Mouse (Mus musculus) forebrain, embryonic 14.5 days (tissue): Measurements from ENCODE around the gene Nol11. TPM values are rescaled to one million over a fixed set of nuclear protein-coding genes. Genes with fewer than 3 reads are reported as not detected.

Experiments
- ATAC-seq: fragments of 200-750 bp; cut with Nextera tagmentation; 2 replicates; pipeline ENCODE4 v1.8.0; 2017; ENCODE audit warnings: mild to moderate bottlenecking, moderate library complexity
- DNase-seq: peaks from one replicate; pipeline ENCODE4 v3.0.0-alpha.2; 2015; ENCODE audit warnings: low spot score
- H3K27ac ChIP-seq: fragments of 300-500 bp; sonication (generic); 2 replicates; pipeline ENCODE4 v1.5.1; 2014; ENCODE audit warnings: low read depth, mild to moderate bottlenecking, control low read depth, low read length, moderate library complexity
- H3K27me3 ChIP-seq: fragments of 300-500 bp; sonication (generic); replicated peaks from 2 replicates; pipeline ENCODE4 v1.6.1; 2014; ENCODE audit warnings: low read length, control low read depth, mixed read lengths; ENCODE audit not compliant: control insufficient read depth, insufficient read depth
- H3K36me3 ChIP-seq: fragments of 300-500 bp; sonication (generic); 2 replicates; pipeline ENCODE4 v1.6.1; 2014; ENCODE audit warnings: low read length, control low read depth; ENCODE audit not compliant: control insufficient read depth, insufficient read depth
- H3K4me1 ChIP-seq: fragments of 300-500 bp; sonication (generic); 2 replicates; pipeline ENCODE4 v1.6.1; 2014; ENCODE audit warnings: antibody characterized with exemption, low read length, control low read depth; ENCODE audit not compliant: control insufficient read depth, insufficient read depth
- H3K4me2 ChIP-seq: fragments of 300-500 bp; sonication (generic); 2 replicates; pipeline ENCODE4 v1.6.1; 2014; ENCODE audit warnings: mild to moderate bottlenecking, control low read depth, low read length
- H3K4me3 ChIP-seq: fragments of 300-500 bp; sonication (generic); 2 replicates; pipeline ENCODE4 v1.5.1; 2014; ENCODE audit warnings: low read depth, low read length, control low read depth
- H3K9ac ChIP-seq: fragments of 300-500 bp; sonication (generic); 2 replicates; pipeline ENCODE4 v1.6.1; 2014; ENCODE audit warnings: mild to moderate bottlenecking, low read length, control low read depth, moderate library complexity
- H3K9me3 ChIP-seq: fragments of 300-500 bp; sonication (generic); replicated peaks from 2 replicates; pipeline ENCODE4 v1.6.1; 2016; ENCODE audit warnings: low read length, control low read depth, mixed read lengths; ENCODE audit not compliant: control insufficient read depth
- WGBS: fragments of 180-500 bp; shearing (Covaris S2); extraction: QIAGEN DNeasy Blood & Tissue Kit; methylation state at CpG from one replicate; pipeline ENCODE4 v1.1.7; 2014; 5-methylcytosine and 5-hydroxymethylcytosine counted together
- polyA plus RNA-seq: library from polyadenylated mRNA; unstranded; fragments of >200 nt; fragmentation: Nextera tagmentation; extraction: Ambion mirVana; gene quantifications from 2 replicates; pipeline ENCODE4 v1.2.1, GENCODE M21; 2014

Nol11 gene
- 50.5 and 54.0 TPM in 2 replicates for polyA plus RNA-seq

GRCm38 (mm10) chr11:107188565-107189552 is at the start of gene Nol11:
Gene Nol11 (minus strand): TSS chr11:107189381.
- H3K9ac ChIP-seq: peak within 1 kb of the TSS; percentile 89
- no peaks in the 10 kb centered on the region for H3K27me3 ChIP-seq
- peak within 1 kb of the TSS; percentile 71 for H3K4me3 ChIP-seq
- under 1% methylated on average over 62 of the region's 62 CpGs for WGBS
- peak within 1 kb of the TSS; percentile 74; the same call in 1 of the 2 replicates for H3K27ac ChIP-seq
- peak within 1 kb of the TSS; percentile 63 for H3K4me2 ChIP-seq
- peak; percentile 97 for ATAC-seq
- peaks cover 27% of the 10 kb centered on the region for H3K36me3 ChIP-seq
- H3K9me3 ChIP-seq: no peaks in the 10 kb centered on the region
- H3K4me1 ChIP-seq: peaks cover 5% of the 10 kb centered on the region
- DNase-seq: peak; percentile 98

GRCm38 (mm10) chr11:107238506-107238905 is 49.3 kb upstream of the Nol11 start:
- peaks cover 3% of the 10 kb centered on the region; the same call in 1 of the 2 replicates for H3K4me1 ChIP-seq
- H3K27me3 ChIP-seq: no peaks in the 10 kb centered on the region
- H3K27ac ChIP-seq: no peak overlapping the region
- H3K9ac ChIP-seq: no peak overlapping the region
- H3K4me2 ChIP-seq: no peak overlapping the region
- no peaks in the 10 kb centered on the region for H3K36me3 ChIP-seq
- ATAC-seq (no peak), DNase-seq (no peak)
- H3K4me3 ChIP-seq: no peak overlapping the region
- H3K9me3 ChIP-seq: no peaks in the 10 kb centered on the region
- 94% methylated on average over 6 of the region's 6 CpGs for WGBS

DNA sequence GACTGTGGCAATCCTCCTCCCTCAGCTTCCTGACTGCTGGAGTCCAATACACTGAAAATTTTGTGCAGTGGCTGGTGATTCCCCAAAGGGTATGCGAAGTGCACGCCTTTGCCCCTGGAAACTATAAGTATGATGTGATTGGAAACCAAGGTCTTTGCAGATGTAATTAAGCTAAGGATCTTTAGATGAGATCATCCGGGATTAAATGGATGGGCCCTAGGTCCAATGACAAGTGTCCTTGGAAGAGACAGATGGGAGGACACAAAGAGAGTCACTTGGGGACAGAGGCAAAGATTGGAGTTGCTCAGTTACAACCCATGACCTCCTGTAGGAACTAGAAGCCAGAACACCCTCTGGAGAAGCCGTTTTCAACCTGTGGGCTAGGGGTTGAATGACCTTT is 48.4 kb upstream of the Nol11 start:
- H3K9ac ChIP-seq: no peak overlapping the region
- no peak overlapping the region for H3K27ac ChIP-seq
- peaks cover 6% of the 10 kb centered on the region; the same call in 1 of the 2 replicates for H3K36me3 ChIP-seq
- H3K4me2 ChIP-seq: no peak overlapping the region
- no peak for DNase-seq
- no peaks in the 10 kb centered on the region for H3K9me3 ChIP-seq
- no peaks in the 10 kb centered on the region for H3K27me3 ChIP-seq
- no peak for ATAC-seq
- WGBS: 91% methylated on average over 4 of the region's 4 CpGs
- no peak overlapping the region for H3K4me3 ChIP-seq
- H3K4me1 ChIP-seq: no peaks in the 10 kb centered on the region

DNA sequence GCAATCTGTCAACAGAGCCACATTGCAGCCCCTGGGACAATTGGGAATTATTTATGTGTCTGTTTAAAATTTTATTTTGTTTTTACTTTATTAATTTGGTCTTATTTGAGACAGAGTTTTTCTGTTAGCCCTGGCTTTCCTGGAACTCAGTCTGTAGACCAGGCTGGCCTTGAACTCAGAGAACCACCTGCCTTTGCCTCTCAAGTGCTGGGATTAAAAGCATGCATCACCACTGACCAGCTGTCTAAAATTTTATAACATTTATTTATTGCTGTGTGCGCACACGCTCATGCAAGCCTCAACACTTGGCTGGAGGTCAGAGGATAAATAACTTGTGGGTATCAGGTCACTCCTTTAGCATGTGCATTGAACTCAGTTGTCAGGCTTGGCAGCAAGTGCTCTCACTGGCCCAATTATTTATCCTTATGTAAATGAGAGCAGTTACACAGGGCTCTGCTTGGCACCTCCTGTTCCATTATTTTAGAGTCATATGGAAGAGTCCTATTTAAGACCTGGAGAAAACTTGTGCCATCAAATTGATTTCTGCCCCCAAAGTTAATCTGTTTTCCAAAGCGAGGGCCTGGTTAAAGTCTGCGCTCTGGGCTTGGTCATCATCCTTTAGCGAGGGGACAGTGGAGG is 44.2 kb upstream of the Nol11 start:
- Histone ChIP-seq H3K36me3 (peaks cover 15% of the 10 kb centered on the region; the same call in 1 of the 2 replicates), H3K27me3 (no peaks in the 10 kb centered on the region), H3K27ac (no peak overlapping the region), H3K4me2 (no peak overlapping the region), H3K9me3 (no peaks in the 10 kb centered on the region), H3K4me1 (peaks cover 7% of the 10 kb centered on the region; the same call in 1 of the 2 replicates), H3K9ac (no peak overlapping the region), H3K4me3 (no peak overlapping the region)
- ATAC-seq: no peak
- WGBS: 77% methylated on average over 5 of the region's 5 CpGs
- peak; percentile 35 for DNase-seq

DNA sequence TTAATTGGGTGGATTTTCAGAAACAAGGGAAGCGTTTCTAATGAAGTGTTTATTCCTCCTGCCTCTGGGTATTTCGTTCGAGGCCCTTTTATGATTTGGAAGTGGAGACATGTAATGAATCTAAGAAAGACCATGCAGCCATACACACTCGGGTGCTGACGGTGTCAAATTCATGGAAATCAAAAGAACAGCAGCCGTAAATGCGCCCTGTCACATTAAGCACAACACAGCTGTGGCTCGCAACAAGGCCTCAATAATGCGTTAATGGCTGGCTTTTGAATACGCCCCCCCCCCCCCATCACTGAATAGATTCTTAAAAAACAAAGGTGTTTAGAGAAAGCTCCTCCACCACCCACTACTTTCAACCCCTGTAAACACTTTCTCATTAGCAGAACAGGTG is 40.9 kb upstream of the Nol11 start:
- Histone ChIP-seq H3K27ac (peak overlapping the region; percentile 63; the same call in 1 of the 2 replicates), H3K4me1 (peaks cover 7% of the 10 kb centered on the region; the same call in 1 of the 2 replicates), H3K4me3 (no peak overlapping the region), H3K4me2 (no peak overlapping the region), H3K36me3 (peaks cover 21% of the 10 kb centered on the region; the same call in 1 of the 2 replicates), H3K27me3 (no peaks in the 10 kb centered on the region), H3K9me3 (no peaks in the 10 kb centered on the region), H3K9ac (no peak overlapping the region)
- ATAC-seq (peak; percentile 95), DNase-seq (peak; percentile 83)
- 8% methylated on average over 10 of the region's 10 CpGs for WGBS

- Histone ChIP-seq H3K36me3 (peaks cover 7% of the 10 kb centered on the region; the same call in 1 of the 2 replicates), H3K9me3 (no peaks in the 10 kb centered on the region), H3K27ac (no peak overlapping the region), H3K27me3 (no peaks in the 10 kb centered on the region), H3K4me3 (no peak overlapping the region), H3K4me2 (no peak overlapping the region), H3K9ac (no peak overlapping the region), H3K4me1 (peaks cover 7% of the 10 kb centered on the region; the same call in 1 of the 2 replicates)
- 100% methylated on average over 1 of the region's 1 CpGs for WGBS
- no peak for DNase-seq
- ATAC-seq: no peak
These were observed 37.2 kb upstream of the Nol11 start for GRCm38 (mm10) chr11:107226431-107226830.

- WGBS: 97% methylated on average over 10 of the region's 10 CpGs
- Histone ChIP-seq H3K36me3 (peaks cover 7% of the 10 kb centered on the region; the same call in 1 of the 2 replicates), H3K4me3 (no peak overlapping the region), H3K4me1 (peaks cover 7% of the 10 kb centered on the region; the same call in 1 of the 2 replicates), H3K27me3 (no peaks in the 10 kb centered on the region), H3K9ac (no peak overlapping the region), H3K4me2 (no peak overlapping the region), H3K27ac (no peak overlapping the region), H3K9me3 (no peaks in the 10 kb centered on the region)
- DNase-seq: no peak
- no peak for ATAC-seq
These were observed 36.8 kb upstream of the Nol11 start for GRCm38 (mm10) chr11:107226013-107226412.

GRCm38 (mm10) chr11:107225301-107225700 is 36.1 kb upstream of the Nol11 start:
- Histone ChIP-seq H3K27me3 (no peaks in the 10 kb centered on the region), H3K9ac (no peak overlapping the region), H3K36me3 (peaks cover 7% of the 10 kb centered on the region; the same call in 1 of the 2 replicates), H3K4me1 (peaks cover 7% of the 10 kb centered on the region; the same call in 1 of the 2 replicates), H3K4me3 (no peak overlapping the region), H3K27ac (no peak overlapping the region), H3K9me3 (no peaks in the 10 kb centered on the region), H3K4me2 (no peak overlapping the region)
- WGBS: 94% methylated on average over 5 of the region's 5 CpGs
- DNase-seq (no peak), ATAC-seq (no peak)
